Mouse (Mus musculus): ENCODE results near the gene B3gnt2. TPM values are rescaled to one million over a fixed set of nuclear protein-coding genes. Genes with fewer than 3 reads are reported as not detected.
"Not testable (repeated sequence)": the region's sequence is repeated elsewhere in the genome, so short reads cannot be mapped to it uniquely, and the experiment has no call there.

The B3gnt2 gene
- polyA plus RNA-seq, 1 experiment: 20.5 TPM

- H3K27ac ChIP-seq (ENCODE audit: insufficient read depth, low read depth, low read length): no peak overlapping the region
- H3K4me3 ChIP-seq (ENCODE audit: insufficient read depth, low read length): no peak overlapping the region
- no peaks in the 10 kb centered on the region for H3K4me1 ChIP-seq (ENCODE audit: control insufficient read depth, insufficient read depth, low read length)
- TF ChIP-seq POLR2A (IDR thresholded peaks at IDR 0.05; ENCODE audit: borderline replicate concordance, low read depth, low read length) (no peak), CTCF (IDR thresholded peaks at IDR 0.05; ENCODE audit: low read depth, low read length) (no peak)
These were observed 113.4 kb downstream of the B3gnt2 start for GRCm38 (mm10) chr11:22747406-22747805.

GRCm38 (mm10) chr11:22745356-22745755, 115.4 kb downstream of the B3gnt2 start:
- Histone ChIP-seq H3K4me3 (ENCODE audit: insufficient read depth, low read length) (no peak overlapping the region), H3K4me1 (ENCODE audit: control insufficient read depth, insufficient read depth, low read length) (no peaks in the 10 kb centered on the region), H3K27ac (ENCODE audit: insufficient read depth, low read depth, low read length) (no peak overlapping the region)
- TF ChIP-seq POLR2A (IDR thresholded peaks at IDR 0.05; ENCODE audit: borderline replicate concordance, low read depth, low read length): no peak
- TF ChIP-seq CTCF (IDR thresholded peaks at IDR 0.05; ENCODE audit: low read depth, low read length): no peak

- TF ChIP-seq POLR2A (IDR thresholded peaks at IDR 0.05; ENCODE audit: borderline replicate concordance, low read depth, low read length) (no peak), CTCF (IDR thresholded peaks at IDR 0.05; ENCODE audit: low read depth, low read length) (no peak)
- H3K4me1 ChIP-seq (ENCODE audit: control insufficient read depth, insufficient read depth, low read length): no peaks in the 10 kb centered on the region
- no peak overlapping the region for H3K27ac ChIP-seq (ENCODE audit: insufficient read depth, low read depth, low read length)
- H3K4me3 ChIP-seq (ENCODE audit: insufficient read depth, low read length): no peak overlapping the region
These were observed 117.0 kb downstream of the B3gnt2 start for GRCm38 (mm10) chr11:22743561-22744269.

- Histone ChIP-seq H3K4me1 (ENCODE audit: control insufficient read depth, insufficient read depth, low read length) (no peaks in the 10 kb centered on the region), H3K27ac (ENCODE audit: insufficient read depth, low read depth, low read length) (no peak overlapping the region), H3K4me3 (ENCODE audit: insufficient read depth, low read length) (no peak overlapping the region)
- TF ChIP-seq CTCF (IDR thresholded peaks at IDR 0.05; ENCODE audit: low read depth, low read length): no peak
- TF ChIP-seq POLR2A (IDR thresholded peaks at IDR 0.05; ENCODE audit: borderline replicate concordance, low read depth, low read length): no peak
These were observed 118.6 kb downstream of the B3gnt2 start for GRCm38 (mm10) chr11:22741998-22742626.

GRCm38 (mm10) chr11:22741436-22741835, 119.3 kb downstream of the B3gnt2 start:
- TF ChIP-seq CTCF (IDR thresholded peaks at IDR 0.05; ENCODE audit: low read depth, low read length): no peak
- TF ChIP-seq POLR2A (IDR thresholded peaks at IDR 0.05; ENCODE audit: borderline replicate concordance, low read depth, low read length): no peak
- no peak overlapping the region for H3K4me3 ChIP-seq (ENCODE audit: insufficient read depth, low read length)
- H3K27ac ChIP-seq (ENCODE audit: insufficient read depth, low read depth, low read length): no peak overlapping the region
- no peaks in the 10 kb centered on the region for H3K4me1 ChIP-seq (ENCODE audit: control insufficient read depth, insufficient read depth, low read length)

GRCm38 (mm10) chr11:22739497-22740288, 121.1 kb downstream of the B3gnt2 start:
- Histone ChIP-seq H3K27ac (ENCODE audit: insufficient read depth, low read depth, low read length) (no peak overlapping the region), H3K4me1 (ENCODE audit: control insufficient read depth, insufficient read depth, low read length) (no peaks in the 10 kb centered on the region)
- no peak for TF ChIP-seq POLR2A (IDR thresholded peaks at IDR 0.05; ENCODE audit: borderline replicate concordance, low read depth, low read length)
- no peak for TF ChIP-seq CTCF (IDR thresholded peaks at IDR 0.05; ENCODE audit: low read depth, low read length)

GRCm38 (mm10) chr11:22736521-22737225, 124.1 kb downstream of the B3gnt2 start:
- no peaks in the 10 kb centered on the region for H3K4me1 ChIP-seq (ENCODE audit: control insufficient read depth, insufficient read depth, low read length)
- TF ChIP-seq CTCF (IDR thresholded peaks at IDR 0.05; ENCODE audit: low read depth, low read length) (no peak), POLR2A (IDR thresholded peaks at IDR 0.05; ENCODE audit: borderline replicate concordance, low read depth, low read length) (no peak)
- H3K4me3 ChIP-seq (ENCODE audit: insufficient read depth, low read length): no peak overlapping the region
- no peak overlapping the region for H3K27ac ChIP-seq (ENCODE audit: insufficient read depth, low read depth, low read length)

More at GRCm38 (mm10) chr11:22739497-22740288, 121.1 kb downstream of the B3gnt2 start:
- no peak overlapping the region for H3K4me3 ChIP-seq (ENCODE audit: insufficient read depth, low read length)

- not testable (repeated sequence) for H3K4me1 ChIP-seq (ENCODE audit: control insufficient read depth, insufficient read depth, low read length); H3K4me3 ChIP-seq (ENCODE audit: insufficient read depth, low read length); H3K27ac ChIP-seq (ENCODE audit: insufficient read depth, low read depth, low read length)
These were observed 125.6 kb downstream of the B3gnt2 start for GRCm38 (mm10) chr11:22735128-22735527.

GRCm38 (mm10) chr11:22733936-22734335, 126.8 kb downstream of the B3gnt2 start:
- TF ChIP-seq POLR2A (IDR thresholded peaks at IDR 0.05; ENCODE audit: borderline replicate concordance, low read depth, low read length): no peak
- no peak for TF ChIP-seq CTCF (IDR thresholded peaks at IDR 0.05; ENCODE audit: low read depth, low read length)
- H3K4me1 ChIP-seq (ENCODE audit: control insufficient read depth, insufficient read depth, low read length): no peaks in the 10 kb centered on the region
- H3K27ac ChIP-seq (ENCODE audit: insufficient read depth, low read depth, low read length): no peak overlapping the region
- no peak overlapping the region for H3K4me3 ChIP-seq (ENCODE audit: insufficient read depth, low read length)
